8 mouse cellular contexts compared by ENCODE assay signal in the genomic region with DNA sequence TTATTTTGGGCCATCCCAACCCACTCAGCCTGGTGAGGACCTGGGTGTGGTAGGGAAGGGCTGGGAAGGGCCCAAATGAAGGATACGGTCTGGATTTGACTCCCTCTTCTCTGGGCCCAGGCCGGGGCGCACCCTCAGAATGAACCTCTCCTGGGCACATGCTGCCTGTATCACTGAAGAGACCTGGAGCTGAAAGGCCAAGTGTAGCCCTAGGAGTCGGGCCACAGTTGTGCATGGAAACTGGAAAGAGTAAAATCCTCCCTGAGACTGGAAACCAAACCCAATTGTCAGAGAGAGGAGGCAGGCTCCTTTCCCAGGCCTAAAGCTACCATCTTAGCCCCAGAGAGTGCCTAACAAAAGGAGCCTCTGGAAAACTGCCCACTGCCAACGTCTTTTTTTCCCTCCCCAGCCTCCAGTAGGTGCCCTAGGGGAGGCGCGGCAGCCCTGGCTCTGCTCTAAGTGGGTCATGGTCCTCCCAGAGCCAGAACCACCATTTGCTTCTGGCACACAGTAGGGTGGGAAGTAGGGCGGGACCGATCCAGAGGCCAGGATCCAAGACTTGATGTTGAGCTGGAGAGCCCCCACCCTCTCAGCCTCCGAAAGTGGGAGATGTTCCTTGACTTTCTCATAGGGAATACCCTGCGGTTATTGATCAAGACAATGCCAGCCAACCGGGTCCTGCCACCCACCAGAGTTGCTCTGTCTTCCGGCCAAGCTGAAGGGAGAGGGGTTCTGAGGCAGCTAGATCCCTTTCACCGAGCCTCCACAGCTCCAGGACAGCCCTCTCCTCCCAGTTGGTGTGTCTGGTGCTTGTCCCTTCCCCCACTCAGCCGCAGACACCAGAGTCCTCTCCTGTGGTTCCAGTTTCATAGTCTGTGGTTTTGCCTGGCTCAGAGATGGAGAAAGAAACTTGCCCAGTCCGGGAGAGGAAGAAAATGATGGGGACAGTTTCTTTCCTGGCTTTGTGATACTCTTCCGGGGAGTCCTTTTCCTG. TPM values are rescaled to one million over a fixed set of nuclear protein-coding genes. Genes with fewer than 3 reads are reported as not detected.
DNase-seq lines count a peak whose midpoint lies in the region; ATAC-seq and TF ChIP-seq lines count a peak whose summit lies in the region.

No protein-coding gene starts in this region.

- no peaks in the 10 kb centered on the region for H3K27me3 ChIP-seq in G1E (ENCODE audit: insufficient read depth, low read length)
- H3K27me3 ChIP-seq in hindbrain, embryonic 16.5 days (replicated peaks; ENCODE audit: control insufficient read depth, insufficient read depth, low read length), result peaks cover 3% of the 10 kb centered on the region; the same call in 1 of the 2 replicates
- H3K27me3 ChIP-seq in megakaryocyte, embryonic 14.5 days (replicated peaks), result peaks cover 29% of the 10 kb centered on the region

- TF ChIP-seq CTCF in G1E (IDR thresholded peaks at IDR 0.05; ENCODE audit: low read depth, low read length), result no peak

- peak overlapping the region; percentile 90 for H3K27ac ChIP-seq in hindbrain, embryonic 16.5 days (ENCODE audit: low read depth, low read length)

- peak overlapping the region; percentile 83 for H3K4me3 ChIP-seq in G1E (ENCODE audit: low read depth, low read length)
- H3K4me3 ChIP-seq in hindbrain, embryonic 16.5 days (ENCODE audit: low read length), result peak overlapping the region; percentile 63
- H3K4me3 ChIP-seq in megakaryocyte, embryonic 14.5 days (replicated peaks), result peak overlapping the region; percentile 86

- H3K4me2 ChIP-seq in hindbrain, embryonic 16.5 days (ENCODE audit: low read length), result peak overlapping the region; percentile 78

- peaks cover 77% of the 10 kb centered on the region for H3K4me1 ChIP-seq in G1E (ENCODE audit: insufficient read depth, low read depth, low read length)
- peaks cover 15% of the 10 kb centered on the region for H3K4me1 ChIP-seq in hindbrain, embryonic 16.5 days (ENCODE audit: control insufficient read depth, insufficient read depth, low read depth, low read length)
- H3K4me1 ChIP-seq in megakaryocyte, embryonic 14.5 days, result peaks cover 58% of the 10 kb centered on the region

- peak; percentile 55; the same call in 1 of the 2 replicates for ATAC-seq in G1E (ENCODE audit: extremely low read depth, insufficient number of reproducible peaks, low FRiP score, poor library complexity, severe bottlenecking)
- 0 out of 2 replicates have a peak, but pooled peaks have one; percentile 16 for ATAC-seq in erythroblast, adult 5-6 weeks (replicated peaks; ENCODE audit: low FRiP score, poor library complexity, severe bottlenecking)
- peak; percentile 66 for ATAC-seq in hindbrain, embryonic 16.5 days

- peak overlapping the region; percentile 78 for H3K9ac ChIP-seq in hindbrain, embryonic 16.5 days (ENCODE audit: low read depth, low read length)

- DNase-seq in kidney, postnatal 10 days, result peak; percentile 49
- no peak for DNase-seq in kidney, adult 11 months
- DNase-seq in G1E (ENCODE audit: low spot score), result peak; percentile 64
- no peak for DNase-seq in c-Kit-positive CD71-positive TER-119-positive erythroid progenitor cells, embryonic 14.5 days (ENCODE audit: low spot score)
- no peak for DNase-seq in gastrocnemius, adult 8-10 months (ENCODE audit: low spot score in 2 of 2)

- peaks cover 79% of the 10 kb centered on the region for H3K36me3 ChIP-seq in G1E (replicated peaks)
- H3K36me3 ChIP-seq in hindbrain, embryonic 16.5 days (ENCODE audit: control insufficient read depth, insufficient read depth, low read length), result 0 out of 2 replicates have a peak, but pooled peaks cover 5% of the 10 kb centered on the region
- peaks cover 28% of the 10 kb centered on the region for H3K36me3 ChIP-seq in megakaryocyte, embryonic 14.5 days (replicated peaks; ENCODE audit: low read length)

- 37% methylated on average over 17 of the region's 17 CpGs for WGBS in hindbrain, embryonic 16.5 days

- no peaks in the 10 kb centered on the region for H3K9me3 ChIP-seq in G1E (replicated peaks)
- H3K9me3 ChIP-seq in hindbrain, embryonic 16.5 days (ENCODE audit: control insufficient read depth, low read length), result no peaks in the 10 kb centered on the region
- H3K9me3 ChIP-seq in megakaryocyte, embryonic 14.5 days, result peaks cover 13% of the 10 kb centered on the region; the same call in 1 of the 2 replicates

RNA-seq across cellular contexts. Expression of a gene that starts 1.7 kb away (rescaled TPM):
- total RNA-seq in G1E (2014; fragmentation: Nextera tagmentation), result 60.4 and 66.0 TPM in 2 replicates
- 28.6 and 33.8 TPM in 2 replicates for total RNA-seq in G1E (2017)
- polyA plus RNA-seq in G1E (2012), result 108 and 147 TPM in 2 replicates
- 0.84 and 3.5 TPM in 2 replicates for total RNA-seq in erythroblast, adult 5-6 weeks (2015; ENCODE audit: low replicate concordance)
- 1.7 and 2.0 TPM in 2 replicates for total RNA-seq in erythroblast, adult 5-6 weeks (2017; ENCODE audit: low replicate concordance)
- 45.1 and 56.1 TPM in 2 replicates for polyA plus RNA-seq in hindbrain, embryonic 16.5 days (2015; fragmentation: Nextera tagmentation; extraction: Ambion mirVana)
- 2.3 and 20.3 TPM in 2 replicates for polyA plus RNA-seq in megakaryocyte, embryonic 14.5 days (2012; ENCODE audit: insufficient read depth, low replicate concordance)
- total RNA-seq in gastrocnemius, adult 8-10 months (2022), result 1 to 10 TPM; 2.8 to 6.3 (median 3.7) TPM

RNA-seq across cellular contexts. Expression of a gene that starts 6.4 kb away (rescaled TPM):
- total RNA-seq in G1E (2014; fragmentation: Nextera tagmentation) (318 and 469 TPM in 2 replicates), G1E (2017) (238 and 282 TPM in 2 replicates)
- 1,643 and 2,190 TPM in 2 replicates for polyA plus RNA-seq in G1E (2012)
- total RNA-seq in erythroblast, adult 5-6 weeks (2015; ENCODE audit: low replicate concordance), result 36.8 and 40.3 TPM in 2 replicates
- total RNA-seq in erythroblast, adult 5-6 weeks (2017; ENCODE audit: low replicate concordance), result 18.0 and 27.6 TPM in 2 replicates
- 218 and 228 TPM in 2 replicates for polyA plus RNA-seq in hindbrain, embryonic 16.5 days (2015; fragmentation: Nextera tagmentation; extraction: Ambion mirVana)
- polyA plus RNA-seq in megakaryocyte, embryonic 14.5 days (2012; ENCODE audit: insufficient read depth, low replicate concordance), result 822 and 954 TPM in 2 replicates
- 100 to 1,000 TPM; 104 to 126 (median 117) TPM for total RNA-seq in gastrocnemius, adult 8-10 months (2022)

RNA-seq across cellular contexts. Expression of a gene that starts 15.6 kb away (rescaled TPM):
- total RNA-seq in G1E (2014; fragmentation: Nextera tagmentation), result 4.6 and 6.2 TPM in 2 replicates
- 0.55 and 0.76 TPM in 2 replicates for total RNA-seq in G1E (2017)
- polyA plus RNA-seq in G1E (2012), result 0.88 and 1.1 TPM in 2 replicates
- 2.7 and 7.5 TPM in 2 replicates for total RNA-seq in erythroblast, adult 5-6 weeks (2015; ENCODE audit: low replicate concordance)
- total RNA-seq in erythroblast, adult 5-6 weeks (2017; ENCODE audit: low replicate concordance), result 5.6 and 6.0 TPM in 2 replicates
- polyA plus RNA-seq in hindbrain, embryonic 16.5 days (2015; fragmentation: Nextera tagmentation; extraction: Ambion mirVana), result 4.9 and 5.9 TPM in 2 replicates
- polyA plus RNA-seq in megakaryocyte, embryonic 14.5 days (2012; ENCODE audit: insufficient read depth, low replicate concordance), result 1.6 TPM in 1 of 2 replicates, not detected in the other
- total RNA-seq in gastrocnemius, adult 8-10 months (2022), result 1 to 10 TPM in 2 of 4 experiments, under 1 TPM in 2; 0.46 to 1.9 (median 0.89) TPM

RNA-seq across cellular contexts. Expression of a gene that starts 30.8 kb away (rescaled TPM):
- total RNA-seq in G1E (2014; fragmentation: Nextera tagmentation), result 36.3 and 44.4 TPM in 2 replicates
- total RNA-seq in G1E (2017), result 25.5 and 39.7 TPM in 2 replicates
- 226 and 280 TPM in 2 replicates for polyA plus RNA-seq in G1E (2012)
- total RNA-seq in erythroblast, adult 5-6 weeks (2015; ENCODE audit: low replicate concordance), result 6.7 and 10.9 TPM in 2 replicates
- total RNA-seq in erythroblast, adult 5-6 weeks (2017; ENCODE audit: low replicate concordance), result 12.2 and 13.9 TPM in 2 replicates
- polyA plus RNA-seq in hindbrain, embryonic 16.5 days (2015; fragmentation: Nextera tagmentation; extraction: Ambion mirVana), result 31.4 and 35.6 TPM in 2 replicates
- 312 and 469 TPM in 2 replicates for polyA plus RNA-seq in megakaryocyte, embryonic 14.5 days (2012; ENCODE audit: insufficient read depth, low replicate concordance)
- 10 to 100 TPM; 23.5 to 34.0 (median 29.5) TPM for total RNA-seq in gastrocnemius, adult 8-10 months (2022)

RNA-seq across cellular contexts. Expression of a gene that starts 42.8 kb away (rescaled TPM):
- total RNA-seq in G1E (2014; fragmentation: Nextera tagmentation) (not detected in 2 replicates), G1E (2017) (not detected in 2 replicates)
- 0.06 and 0.08 TPM in 2 replicates for polyA plus RNA-seq in G1E (2012)
- not detected in 2 replicates for total RNA-seq in erythroblast, adult 5-6 weeks (2015; ENCODE audit: low replicate concordance)
- total RNA-seq in erythroblast, adult 5-6 weeks (2017; ENCODE audit: low replicate concordance), result not detected in 2 replicates
- 38.5 and 39.5 TPM in 2 replicates for polyA plus RNA-seq in hindbrain, embryonic 16.5 days (2015; fragmentation: Nextera tagmentation; extraction: Ambion mirVana)
- 0.30 and 2.1 TPM in 2 replicates for polyA plus RNA-seq in megakaryocyte, embryonic 14.5 days (2012; ENCODE audit: insufficient read depth, low replicate concordance)
- not detected for total RNA-seq in gastrocnemius, adult 8-10 months (2022)

Comparison
In these comparisons a context has a peak if more than half of its experiments do, and no peak if none do; other contexts are left out.
1. DNase-seq: peak in kidney, postnatal 10 days (single experiment) and G1E (single experiment); none in kidney, adult 11 months (single experiment), c-Kit-positive CD71-positive TER-119-positive erythroid progenitor cells, embryonic 14.5 days (single experiment) and gastrocnemius, adult 8-10 months (0 of 2).
2. ATAC-seq: peak in every context shown above with its lines; median percentile 66 in hindbrain, embryonic 16.5 days; 55 in G1E; 16 in erythroblast, adult 5-6 weeks.
3. RNA of a gene that starts 1.7 kb away (total RNA-seq): 28.6 to 66.0 TPM in G1E; 2.8 to 6.3 TPM in gastrocnemius, adult 8-10 months and 0.84 to 3.5 TPM in erythroblast, adult 5-6 weeks; every median in the first group is over 4 times any median in the second.
4. Peak in every context shown above with its lines, with median percentiles within 50 percentile points of each other: H3K4me3 ChIP-seq.